Mouse (Mus musculus) left cerebral cortex, postnatal 4 days (tissue): ENCODE measurements at regions not wholly inside any gene's neighbourhood (a gene's known extent, or its start where the extent isn't known, plus 50 kb on each side); places are given as distances from the start of the nearest gene placed in this dataset.

Experiments
- DNase-seq: peaks from one replicate; pipeline ENCODE4 v3.0.0-alpha.2; 2022
- intact Hi-C: fragments of 180-260 bp; cut with DNase I; formaldehyde crosslinking; loops from one replicate; pipeline ENCODE4 v1.15.1; 2025

DNA sequence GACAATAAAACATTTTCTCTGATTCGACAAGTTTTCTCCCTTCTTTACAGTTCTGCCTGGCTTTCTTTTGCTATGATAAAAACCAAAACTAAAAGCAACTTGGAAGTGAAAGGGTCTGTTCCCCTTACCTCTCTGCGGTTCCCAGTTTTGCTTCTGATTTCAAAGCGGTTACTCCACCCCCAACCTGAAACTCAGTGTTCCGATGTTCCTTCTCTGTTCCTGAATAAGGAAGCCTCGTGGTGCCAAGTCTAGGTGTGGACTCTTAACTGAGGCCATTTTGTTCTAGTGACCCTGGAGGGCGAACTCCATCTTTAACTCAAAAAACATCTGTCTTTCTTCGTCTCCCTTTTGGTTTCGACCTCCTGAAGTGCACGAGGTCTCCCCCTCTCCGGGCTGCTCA, 54.4 kb upstream of the Sh3bp4 start:
- no peak for DNase-seq
- intact Hi-C loops: no loop called here

DNA sequence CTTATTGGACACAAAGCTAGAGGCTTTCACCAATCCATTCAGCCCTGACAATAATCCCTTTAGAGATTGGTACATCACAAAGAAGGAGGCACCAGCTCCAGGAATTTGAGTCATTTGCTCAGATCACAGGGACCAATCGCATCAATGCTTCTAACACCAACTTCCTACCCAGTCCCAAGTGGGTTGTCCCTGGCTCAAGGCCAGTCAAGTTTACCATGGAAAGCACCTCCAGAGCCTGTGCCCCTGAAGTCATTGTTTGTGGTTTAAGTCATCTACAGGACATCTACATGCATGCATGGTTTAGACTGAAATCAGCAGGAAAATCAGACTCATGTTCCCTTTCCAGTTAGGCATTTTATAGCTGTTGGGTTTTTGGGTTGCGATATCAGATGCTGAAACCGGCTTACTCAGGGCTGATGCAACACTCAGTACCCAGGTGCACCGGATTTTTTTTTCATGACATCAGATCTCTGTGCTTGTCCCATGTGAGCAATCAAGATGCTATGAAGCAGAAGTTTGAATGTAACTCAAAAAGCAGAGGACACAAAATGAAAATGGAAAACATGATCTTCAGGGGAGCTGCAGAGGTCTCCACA, 50.3 kb upstream of the Sh3bp4 start:
- DNase-seq: no peak

More for the DNA sequence above, 50.3 kb upstream of the Sh3bp4 start:
- intact Hi-C loops: no loop called here
